Mouse (Mus musculus) testis, adult 2 months (tissue): ENCODE measurements around the gene Sh3gl1.

ENCODE experiments used
- CTCF ChIP-seq: fragments of 200-500 bp; IDR thresholded peaks from 2 replicates; pipeline ENCODE4 v1.5.1; 2012; ENCODE audit warnings: low read depth, mild to moderate bottlenecking, inconsistent platforms, low read length, moderate library complexity; ENCODE audit not compliant: control insufficient read depth, insufficient read depth, insufficient replicate concordance
- POLR2A ChIP-seq: fragments of 200-500 bp; IDR thresholded peaks from 2 replicates; pipeline ENCODE4 v1.6.1; 2012; ENCODE audit warnings: low read depth, mild to moderate bottlenecking, inconsistent platforms, low read length, moderate library complexity; ENCODE audit not compliant: control insufficient read depth

DNA sequence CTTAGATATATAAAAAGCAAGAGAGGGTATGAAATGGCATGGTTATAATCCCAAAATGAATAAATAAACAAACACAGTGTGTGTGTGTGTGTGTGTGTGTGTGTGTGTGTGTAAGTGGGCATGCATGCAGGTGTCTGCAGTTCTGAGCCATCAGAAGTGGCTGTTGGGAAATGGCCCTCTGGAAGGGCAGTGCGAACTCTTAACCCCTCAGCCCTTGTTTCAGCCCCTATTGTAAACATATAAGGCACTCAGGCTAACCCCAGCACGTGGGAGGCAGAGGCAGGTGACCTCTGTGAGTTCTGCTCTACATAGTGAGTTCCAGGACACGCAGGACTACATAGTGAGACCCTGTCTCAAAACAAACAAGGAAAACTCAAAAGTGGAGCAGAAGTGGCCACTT lies 59.1 kb downstream of the Sh3gl1 start:
- TF ChIP-seq CTCF (no peak), POLR2A (no peak)
